Mouse (Mus musculus) CH12.LX (cell line): ENCODE measurements at regions not wholly inside any gene's neighbourhood (a gene's known extent, or its start where the extent isn't known, plus 50 kb on each side); places are given as distances from the start of the nearest gene placed in this dataset.

Experiments used
- CHD2 ChIP-seq: IDR thresholded peaks from 2 replicates; pipeline ENCODE4 v1.6.1; 2011; ENCODE audit warnings: low read length, improper control_type of control experiment
- ELF1 ChIP-seq: IDR thresholded peaks from 2 replicates; pipeline ENCODE4 v1.6.1; 2014; ENCODE audit warnings: low read depth, mild to moderate bottlenecking, inconsistent platforms, low read length, improper control_type of control experiment
- ETS1 ChIP-seq: conservative IDR thresholded peaks from 2 replicates; pipeline ENCODE4 v1.6.1; 2012; ENCODE audit warnings: low read depth, mild to moderate bottlenecking, inconsistent platforms, low read length, improper control_type of control experiment, moderate library complexity
- POLR2A ChIP-seq: IDR thresholded peaks from 2 replicates; pipeline ENCODE4 v1.6.1; 2011; ENCODE audit warnings: low read depth, mild to moderate bottlenecking, improper control_type of control experiment, low read length

DNA sequence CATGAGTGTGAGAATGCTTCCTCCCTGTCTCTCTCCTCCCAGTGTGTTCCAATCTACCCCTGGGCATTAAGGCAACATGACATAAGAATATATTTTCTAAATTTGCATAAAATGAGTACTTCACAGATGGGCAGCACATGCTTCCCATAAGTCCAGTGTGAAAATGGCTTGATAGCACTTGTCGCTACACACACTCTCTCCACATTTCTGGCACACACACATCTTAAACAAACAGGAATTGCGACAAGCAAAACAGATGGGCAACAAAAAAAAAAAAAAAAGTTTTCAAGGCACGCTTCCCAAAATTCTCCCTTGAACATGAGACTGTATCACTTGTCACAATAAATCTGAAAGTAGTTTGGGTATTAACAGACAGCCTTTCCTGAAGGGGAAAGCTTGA, 85.8 kb upstream of the Cypt12 start:
- TF ChIP-seq POLR2A (no peak), ETS1 (no peak), CHD2 (no peak), ELF1 (no peak)
